Mouse (Mus musculus) MEL (cell line): Measurements from ENCODE around the gene Nr4a1. TPM values are rescaled to one million over a fixed set of nuclear protein-coding genes. Genes with fewer than 3 reads are reported as not detected.

Experiments
- DNase-seq: peaks from one replicate; pipeline ENCODE4 v3.0.0; 2011; ENCODE audit warnings: low read depth, low spot score
- H3K27ac ChIP-seq: 2 replicates; pipeline ENCODE4 v1.5.1; 2012; ENCODE audit warnings: low read depth, mild to moderate bottlenecking, control low read depth, low read length, moderate library complexity; ENCODE audit not compliant: control insufficient read depth
- H3K27me3 ChIP-seq, 2 experiments: fragments of 150-350 bp in 1 of 2; sonication (generic) in 1 of 2; 2 replicates each; pipeline ENCODE4 v1.6.1; 2012; ENCODE audit warnings: low read length in 2 of 2, mild to moderate bottlenecking in 2 of 2, improper control_type of control experiment in 1 of 2, moderate library complexity in 1 of 2; ENCODE audit not compliant: insufficient read depth in 2 of 2, control insufficient read depth in 1 of 2
- H3K36me3 ChIP-seq, 2 experiments: 2 replicates each; pipeline ENCODE4 v1.6.1; 2012 to 2014; ENCODE audit warnings: low read length in 2 of 2, improper control_type of control experiment in 1 of 2, inconsistent platforms in 1 of 2, mild to moderate bottlenecking in 1 of 2; ENCODE audit not compliant: insufficient read depth in 2 of 2, control insufficient read depth in 1 of 2
- H3K4me1 ChIP-seq, 2 experiments: fragments of 150-350 bp in 1 of 2; sonication (generic) in 1 of 2; 2 replicates each; pipeline ENCODE4 v1.6.1; 2012; ENCODE audit warnings: low read length in 2 of 2, improper control_type of control experiment in 1 of 2, mild to moderate bottlenecking in 1 of 2; ENCODE audit not compliant: insufficient read depth in 2 of 2, control insufficient read depth in 1 of 2
- H3K4me3 ChIP-seq, 2 experiments: fragments of 150-350 bp in 1 of 2; sonication (generic) in 1 of 2; 2 replicates each; pipeline ENCODE4 v1.5.1; 2012; ENCODE audit warnings: low read depth in 2 of 2, low read length in 2 of 2, mild to moderate bottlenecking in 2 of 2, moderate library complexity in 2 of 2, control low read depth in 1 of 2, improper control_type of control experiment in 1 of 2; ENCODE audit not compliant: control insufficient read depth in 1 of 2, insufficient read depth in 1 of 2
- H3K79me2 ChIP-seq: 2 replicates; pipeline ENCODE4 v1.6.1; 2012; ENCODE audit warnings: mild to moderate bottlenecking, low read length, moderate library complexity; ENCODE audit not compliant: control insufficient read depth, poor library complexity, insufficient read depth
- H3K9ac ChIP-seq: 2 replicates; pipeline ENCODE4 v1.6.1; 2012; ENCODE audit warnings: low read depth, mild to moderate bottlenecking, control low read depth, low read length, moderate library complexity; ENCODE audit not compliant: control insufficient read depth, poor library complexity, severe bottlenecking
- H3K9me3 ChIP-seq: fragments of 150-350 bp; sonication (generic); replicated peaks from 2 replicates; pipeline ENCODE4 v1.6.1; 2012; ENCODE audit warnings: mild to moderate bottlenecking, low read length, improper control_type of control experiment, moderate library complexity; ENCODE audit not compliant: insufficient read depth
- BHLHE40 ChIP-seq: IDR thresholded peaks from 2 replicates; pipeline ENCODE4 v1.6.1; 2012; ENCODE audit warnings: low read depth, mild to moderate bottlenecking, inconsistent platforms, low read length, improper control_type of control experiment, borderline replicate concordance
- CHD1 ChIP-seq: IDR thresholded peaks from 2 replicates; pipeline ENCODE4 v1.6.1; 2012; ENCODE audit warnings: low read depth, mild to moderate bottlenecking, inconsistent platforms, low read length, improper control_type of control experiment
- CHD2 ChIP-seq: IDR thresholded peaks from 2 replicates; pipeline ENCODE4 v1.6.1; 2011; ENCODE audit warnings: low read length, improper control_type of control experiment
- CTCF ChIP-seq, 3 experiments: IDR thresholded peaks in 2 of 3; conservative IDR thresholded peaks in 1 of 3; 2 replicates each; pipeline ENCODE4 v1.5.1; 2011 to 2012; ENCODE audit warnings: low read length in 3 of 3, low read depth in 2 of 3, mild to moderate bottlenecking in 2 of 3, improper control_type of control experiment in 1 of 3, inconsistent platforms in 1 of 3, mixed read lengths in 1 of 3, moderate library complexity in 1 of 3; ENCODE audit not compliant: control insufficient read depth in 1 of 3, insufficient read depth in 1 of 3, poor library complexity in 1 of 3, severe bottlenecking in 1 of 3
- E2F4 ChIP-seq: IDR thresholded peaks from 2 replicates; pipeline ENCODE4 v1.6.1; 2011; ENCODE audit warnings: low read depth, low read length, improper control_type of control experiment, borderline replicate concordance
- EP300 ChIP-seq, 2 experiments: IDR thresholded peaks; 2 replicates each; pipeline ENCODE4 v1.6.1; 2011; ENCODE audit warnings: improper control_type of control experiment in 2 of 2, low read length in 2 of 2, low read depth in 1 of 2, mild to moderate bottlenecking in 1 of 2
- HCFC1 ChIP-seq: IDR thresholded peaks from 2 replicates; pipeline ENCODE4 v1.6.1; 2012; ENCODE audit warnings: low read depth, mild to moderate bottlenecking, inconsistent platforms, low read length, improper control_type of control experiment, moderate library complexity
- MAFK ChIP-seq: IDR thresholded peaks from 2 replicates; pipeline ENCODE4 v1.6.1; 2011; ENCODE audit warnings: low read depth, mild to moderate bottlenecking, low read length, improper control_type of control experiment, borderline replicate concordance
- MAX ChIP-seq: IDR thresholded peaks from 2 replicates; pipeline ENCODE4 v1.6.1; 2011; ENCODE audit warnings: low read length, improper control_type of control experiment
- MAZ ChIP-seq: IDR thresholded peaks from 2 replicates; pipeline ENCODE4 v1.6.1; 2012; ENCODE audit warnings: low read depth, mild to moderate bottlenecking, inconsistent platforms, low read length, improper control_type of control experiment
- MEF2A ChIP-seq: IDR thresholded peaks from 2 replicates; pipeline ENCODE4 v1.6.1; 2014; ENCODE audit warnings: low read depth, mild to moderate bottlenecking, inconsistent platforms, low read length, improper control_type of control experiment; ENCODE audit not compliant: poor library complexity, insufficient replicate concordance, severe bottlenecking; ENCODE audit errors: extremely low read depth
- MXI1 ChIP-seq: IDR thresholded peaks from 2 replicates; pipeline ENCODE4 v1.6.1; 2011; ENCODE audit warnings: mild to moderate bottlenecking, low read depth, low read length, improper control_type of control experiment
- MYB ChIP-seq: IDR thresholded peaks from 2 replicates; pipeline ENCODE4 v1.6.1; 2011; ENCODE audit warnings: mild to moderate bottlenecking, low read depth, low read length, improper control_type of control experiment
- MYC ChIP-seq: IDR thresholded peaks from 2 replicates; pipeline ENCODE4 v1.6.1; 2011; ENCODE audit warnings: low read depth, mild to moderate bottlenecking, low read length, improper control_type of control experiment, moderate library complexity
- NELFE ChIP-seq: IDR thresholded peaks from 2 replicates; pipeline ENCODE4 v1.6.1; 2011; ENCODE audit warnings: low read depth, low read length, improper control_type of control experiment
- POLR2A ChIP-seq, 2 experiments: IDR thresholded peaks; 2 replicates each; pipeline ENCODE4 v1.6.1; 2011 to 2012; ENCODE audit warnings: low read length in 2 of 2, mild to moderate bottlenecking in 2 of 2, control low read depth in 1 of 2, improper control_type of control experiment in 1 of 2, low read depth in 1 of 2, moderate library complexity in 1 of 2; ENCODE audit not compliant: control insufficient read depth in 1 of 2, insufficient read depth in 1 of 2, poor library complexity in 1 of 2
- RAD21 ChIP-seq: IDR thresholded peaks from 2 replicates; pipeline ENCODE4 v1.6.1; 2011; ENCODE audit warnings: mild to moderate bottlenecking, low read depth, low read length, improper control_type of control experiment
- RCOR1 ChIP-seq: IDR thresholded peaks from 2 replicates; pipeline ENCODE4 v1.6.1; 2012; ENCODE audit warnings: low read depth, mild to moderate bottlenecking, inconsistent platforms, low read length, improper control_type of control experiment
- SMC3 ChIP-seq: IDR thresholded peaks from 2 replicates; pipeline ENCODE4 v1.6.1; 2011; ENCODE audit warnings: low read depth, low read length, improper control_type of control experiment
- TAL1 ChIP-seq: IDR thresholded peaks from 2 replicates; pipeline ENCODE4 v1.6.1; 2012; ENCODE audit warnings: mild to moderate bottlenecking, inconsistent platforms, low read length, moderate library complexity, mixed read lengths
- TCF12 ChIP-seq: IDR thresholded peaks from 2 replicates; pipeline ENCODE4 v1.6.1; 2014; ENCODE audit warnings: low read depth, mild to moderate bottlenecking, inconsistent platforms, low read length, improper control_type of control experiment, moderate library complexity
- UBTF ChIP-seq: IDR thresholded peaks from 2 replicates; pipeline ENCODE4 v1.6.1; 2012; ENCODE audit warnings: low read depth, mild to moderate bottlenecking, inconsistent platforms, low read length, improper control_type of control experiment, moderate library complexity, borderline replicate concordance; ENCODE audit not compliant: insufficient read depth
- USF2 ChIP-seq, 2 experiments: IDR thresholded peaks; 2 replicates each; pipeline ENCODE4 v1.6.1; 2011 to 2012; ENCODE audit warnings: improper control_type of control experiment in 2 of 2, low read length in 2 of 2, borderline replicate concordance in 1 of 2, inconsistent platforms in 1 of 2, low read depth in 1 of 2, mild to moderate bottlenecking in 1 of 2; ENCODE audit not compliant: insufficient read depth in 1 of 2
- polyA plus RNA-seq, 2 experiments: library from polyadenylated mRNA; stranded (reverse) in 1 of 2; unstranded in 1 of 2; fragments of >175 nt in 1 of 2; fragments of >200 nt in 1 of 2; gene quantifications; 2 replicates each; pipeline versions ENCODE4 v1.2.1 to v1.2.4; 2012; ENCODE audit warnings: low replicate concordance in 2 of 2, low read depth in 1 of 2; ENCODE audit not compliant: insufficient read length in 2 of 2, insufficient read depth in 1 of 2, missing spikeins in 1 of 2
- total RNA-seq: library from RNA; depleted of rRNA; stranded (reverse); fragments of 300-350 nt; gene quantifications from 2 replicates; pipeline ENCODE4 v1.2.3, GENCODE M21; 2012; rRNA removed

Gene Nr4a1
- total and polyA plus RNA-seq, 3 experiments, result 2.0 to 12.8 TPM; not detected in 1

DNA sequence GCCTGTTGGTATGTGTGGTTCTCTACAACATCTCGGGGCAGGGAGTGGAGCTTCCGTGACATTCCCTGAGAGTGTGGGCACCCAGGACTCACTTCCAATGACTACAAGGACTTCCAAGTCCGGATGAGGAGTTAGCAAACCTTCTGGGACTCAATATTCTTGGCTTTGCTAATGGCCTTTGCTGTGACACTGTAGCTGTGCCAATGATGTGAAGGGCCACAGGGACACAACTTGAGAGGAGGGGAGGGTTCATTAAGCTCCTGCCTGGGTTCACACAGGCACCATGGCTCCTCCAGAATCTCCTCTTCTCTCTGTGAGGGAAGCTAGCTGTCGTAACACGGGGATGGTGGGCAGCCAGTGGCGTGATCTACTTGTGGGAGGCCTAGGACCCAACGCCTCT lies 68.6 kb downstream of the Nr4a1 start:
- Histone ChIP-seq H3K27me3 (no peaks in the 10 kb centered on the region), H3K4me1 (peaks cover 23 to 41% of the 10 kb centered on the region in 2 experiments), H3K4me3 (no peak overlapping the region)

DNA sequence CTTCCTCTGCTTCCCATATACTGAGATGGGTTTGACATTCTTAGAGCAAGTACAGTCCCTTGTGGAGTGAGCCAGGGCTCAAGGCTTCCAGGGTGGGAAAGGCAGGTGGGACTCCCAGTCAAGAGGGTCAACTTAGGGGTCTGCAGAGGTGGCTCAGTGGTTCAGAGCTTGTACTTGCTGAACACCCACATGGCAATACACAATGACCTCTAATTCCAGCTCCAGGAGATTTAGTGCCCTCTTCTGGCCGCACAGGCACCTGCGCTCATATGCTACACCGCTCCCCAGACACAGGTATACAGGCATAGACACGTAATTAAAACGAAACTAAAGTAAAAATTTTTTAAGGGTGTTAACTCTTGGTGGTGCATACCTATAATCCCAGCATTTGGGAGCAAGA lies 69.4 kb downstream of the Nr4a1 start:
- Histone ChIP-seq H3K36me3 (peaks cover 0 to 26% of the 10 kb centered on the region in 2 experiments; a peak in 2 of 4 replicates), H3K4me1 (peaks cover 19 to 34% of the 10 kb centered on the region in 2 experiments), H3K27me3 (no peaks in the 10 kb centered on the region), H3K79me2 (no peaks in the 10 kb centered on the region), H3K9ac (no peak overlapping the region), H3K4me3 (no peak overlapping the region), H3K27ac (no peak overlapping the region), H3K9me3 (no peaks in the 10 kb centered on the region)
- DNase-seq, result peak; percentile 52
- peak; percentile 43 to 57 (median 54) for TF ChIP-seq CTCF (IDR thresholded peaks at IDR 0.05 in 2 of 3, conservative IDR thresholded peaks at IDR 0.05 in 1 of 3; ENCODE audit: control insufficient read depth in 1 of 3, insufficient read depth in 1 of 3, low read depth in 2 of 3, low read length in 3 of 3, poor library complexity in 1 of 3, severe bottlenecking in 1 of 3)
- TF ChIP-seq RCOR1, result no peak
- TF ChIP-seq SMC3, result peak; percentile 34
- TF ChIP-seq USF2 (IDR thresholded peaks at IDR 0.05; ENCODE audit: borderline replicate concordance in 1 of 2, insufficient read depth in 1 of 2, low read depth in 1 of 2, low read length in 2 of 2), result no peak
- no peak for TF ChIP-seq MAX
- TF ChIP-seq RAD21, result peak; percentile 19
- no peak for TF ChIP-seq UBTF
- TF ChIP-seq MAZ, result no peak

More for the DNA sequence above, 68.6 kb downstream of the Nr4a1 start:
- H3K36me3 ChIP-seq, result peaks cover 0 to 32% of the 10 kb centered on the region in 2 experiments; a peak in 2 of 4 replicates
- TF ChIP-seq CHD2 (no peak), TAL1 (no peak), CHD1 (no peak), NELFE (no peak), MXI1 (no peak), BHLHE40 (no peak), MAZ (no peak), MEF2A (no peak), MYC (no peak), RAD21 (no peak), MAX (no peak), EP300 (IDR thresholded peaks at IDR 0.05; ENCODE audit: low read depth in 1 of 2, low read length in 2 of 2) (no peak), E2F4 (no peak), MYB (no peak), MAFK (no peak), HCFC1 (no peak), TCF12 (no peak), POLR2A (IDR thresholded peaks at IDR 0.05; ENCODE audit: control insufficient read depth in 1 of 2, insufficient read depth in 1 of 2, low read depth in 1 of 2, low read length in 2 of 2, poor library complexity in 1 of 2) (no peak)
- DNase-seq, result no peak
- no peaks in the 10 kb centered on the region for H3K9me3 ChIP-seq
- no peaks in the 10 kb centered on the region for H3K79me2 ChIP-seq
- H3K9ac ChIP-seq, result no peak overlapping the region
- no peak overlapping the region for H3K27ac ChIP-seq

Other genes starting within 250 kb of the Nr4a1 start
- gene Gm47841, start 206.9 kb upstream of the Nr4a1 start, total RNA-seq, result not detected in 2 replicates
- gene Gm47841, start 206.9 kb upstream of the Nr4a1 start, polyA plus RNA-seq, result not detected
- not detected in 2 replicates for gene Fignl2, start 175.7 kb upstream of the Nr4a1 start, total RNA-seq
- gene Fignl2, start 175.7 kb upstream of the Nr4a1 start, polyA plus RNA-seq, result not detected
- not detected in 2 replicates for gene Ankrd33, start 138.5 kb upstream of the Nr4a1 start, total RNA-seq
- gene Ankrd33, start 138.5 kb upstream of the Nr4a1 start, polyA plus RNA-seq, result not detected
- 0.08 TPM in 1 of 2 replicates, not detected in the other for gene Acvrl1, start 125.7 kb upstream of the Nr4a1 start, total RNA-seq
- gene Acvrl1, start 125.7 kb upstream of the Nr4a1 start, polyA plus RNA-seq, result under 1 TPM in 1 of 2 experiments, not detected in 1; 0.18 TPM
- gene Acvr1b, start 80.2 kb upstream of the Nr4a1 start, total RNA-seq, result 9.7 and 10.4 TPM in 2 replicates
- 10 to 100 TPM in 1 of 2 experiments, not detected in 1; 13.2 TPM for gene Acvr1b, start 80.2 kb upstream of the Nr4a1 start, polyA plus RNA-seq
- 3.7 and 4.1 TPM in 2 replicates for gene Grasp, start 30.1 kb upstream of the Nr4a1 start, total RNA-seq
- 1 to 10 TPM in 1 of 2 experiments, not detected in 1; 6.3 TPM for gene Grasp, start 30.1 kb upstream of the Nr4a1 start, polyA plus RNA-seq
- 75.5 and 90.3 TPM in 2 replicates for gene Atg101, start 30.0 kb downstream of the Nr4a1 start, total RNA-seq
- gene Atg101, start 30.0 kb downstream of the Nr4a1 start, polyA plus RNA-seq, result 10 to 100 TPM in 1 of 2 experiments, not detected in 1; 75.2 TPM
- 0.07 and 0.12 TPM in 2 replicates for gene 6030408B16Rik, start 38.9 kb downstream of the Nr4a1 start, total RNA-seq
- gene 6030408B16Rik, start 38.9 kb downstream of the Nr4a1 start, polyA plus RNA-seq, result under 1 TPM in 1 of 2 experiments, not detected in 1; 0.18 TPM
- gene Krt80, start 115.9 kb downstream of the Nr4a1 start, total RNA-seq, result not detected in 2 replicates
- gene Krt80, start 115.9 kb downstream of the Nr4a1 start, polyA plus RNA-seq, result not detected
- 0.04 TPM in 1 of 2 replicates, not detected in the other for gene Krt7, start 156.8 kb downstream of the Nr4a1 start, total RNA-seq
- under 1 TPM in 1 of 2 experiments, not detected in 1; 0.03 TPM for gene Krt7, start 156.8 kb downstream of the Nr4a1 start, polyA plus RNA-seq
- not detected in 2 replicates for gene Krt87, start 184.5 kb downstream of the Nr4a1 start, total RNA-seq
- not detected for gene Krt87, start 184.5 kb downstream of the Nr4a1 start, polyA plus RNA-seq
- not detected in 2 replicates for gene Krt88, start 193.5 kb downstream of the Nr4a1 start, total RNA-seq
- gene Krt88, start 193.5 kb downstream of the Nr4a1 start, polyA plus RNA-seq, result not detected
- not detected in 2 replicates for gene Krt81, start 209.5 kb downstream of the Nr4a1 start, total RNA-seq
- gene Krt81, start 209.5 kb downstream of the Nr4a1 start, polyA plus RNA-seq, result not detected
- gene Krt86, start 219.2 kb downstream of the Nr4a1 start, total RNA-seq, result not detected in 2 replicates
- gene Krt86, start 219.2 kb downstream of the Nr4a1 start, polyA plus RNA-seq, result not detected
- not detected in 2 replicates for gene Krt83, start 237.2 kb downstream of the Nr4a1 start, total RNA-seq
- not detected for gene Krt83, start 237.2 kb downstream of the Nr4a1 start, polyA plus RNA-seq